Mouse (Mus musculus) C2C12 (cell line): ENCODE measurements around the gene Fkbp6.

Source experiments
- CTCF ChIP-seq: IDR thresholded peaks from one replicate; pipeline ENCODE4 v1.5.1; 2011; ENCODE audit not compliant: control insufficient read depth, insufficient read depth, insufficient read length
- FOSL1 ChIP-seq: IDR thresholded peaks from one replicate; pipeline ENCODE4 v1.8.0; 2011; ENCODE audit warnings: mild to moderate bottlenecking, low read length; ENCODE audit not compliant: poor library complexity, insufficient read depth, severe bottlenecking
- MAX ChIP-seq: IDR thresholded peaks from one replicate; pipeline ENCODE4 v1.6.1; 2011; ENCODE audit warnings: mild to moderate bottlenecking, control low read depth
- MYOD1 ChIP-seq: IDR thresholded peaks from one replicate; pipeline ENCODE4 v1.6.1; 2011; ENCODE audit warnings: low read depth; ENCODE audit not compliant: control insufficient read depth, insufficient read length
- MYOG ChIP-seq: IDR thresholded peaks from one replicate; pipeline ENCODE4 v1.6.1; 2011; ENCODE audit not compliant: control insufficient read depth, insufficient read length; ENCODE audit errors: extremely low read depth
- USF1 ChIP-seq: IDR thresholded peaks from one replicate; pipeline ENCODE4 v1.6.1; 2011; ENCODE audit warnings: low read depth, mild to moderate bottlenecking, control low read depth, moderate library complexity

DNA sequence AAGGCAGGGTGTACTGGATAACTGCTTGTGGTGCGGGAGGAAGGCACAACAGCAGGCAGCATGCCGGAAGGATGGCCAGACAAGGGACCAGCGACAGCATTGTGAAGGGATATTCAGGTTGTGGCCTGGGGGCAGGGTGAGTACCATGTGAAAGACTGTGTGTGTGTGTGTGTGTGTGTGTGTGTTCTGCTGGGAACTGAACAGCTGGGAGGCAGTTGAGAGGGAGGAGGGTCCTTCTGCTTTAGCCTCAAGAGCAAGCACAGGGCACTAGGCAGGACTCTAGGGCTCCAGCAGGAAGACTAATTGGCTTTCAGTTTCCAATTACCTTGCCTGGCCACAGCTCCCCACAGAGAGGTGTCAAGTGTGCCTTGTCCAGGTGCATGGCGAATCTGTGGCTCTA lies 58.7 kb downstream of the Fkbp6 start:
- TF ChIP-seq CTCF (no peak), MYOD1 (no peak), MAX (no peak), FOSL1 (no peak), MYOG (no peak), USF1 (no peak)
